In the genomic region with DNA sequence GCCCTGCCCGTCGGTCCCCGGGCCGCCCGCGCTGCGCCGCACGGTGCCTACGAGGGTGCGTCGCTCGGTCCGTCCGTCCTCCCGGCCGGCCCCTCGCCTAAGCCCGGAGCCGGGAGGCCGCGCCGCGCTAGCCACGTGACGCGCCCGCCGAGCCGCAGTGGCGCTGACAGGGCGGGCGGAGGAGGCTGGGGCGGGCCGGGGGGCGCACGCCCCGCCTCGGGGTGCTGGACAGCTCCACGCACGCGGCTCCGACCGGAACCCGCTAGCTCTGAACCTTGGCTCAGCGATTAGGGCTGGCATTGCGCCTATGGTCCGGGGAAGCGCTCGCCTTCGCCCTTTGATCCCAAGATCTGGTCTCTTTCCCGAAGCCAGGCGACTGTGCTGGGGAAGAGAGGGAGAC, we compare ENCODE assay signal across 7 mouse cellular contexts. TPM values are rescaled to one million over a fixed set of nuclear protein-coding genes. Genes with fewer than 3 reads are reported as not detected.
DNase-seq lines count a peak whose midpoint lies in the region; ATAC-seq and TF ChIP-seq lines count a peak whose summit lies in the region.

A gene (minus strand): TSS at position 274 of the 400 bp plus-strand sequence.

- TF ChIP-seq CTCF in kidney, postnatal 0 days (IDR thresholded peaks at IDR 0.05; ENCODE audit: low read depth) = no peak

- H3K4me3 ChIP-seq in embryonic facial prominence, embryonic 15.5 days (replicated peaks) = peak within 1 kb of the TSS; percentile 72
- H3K4me3 ChIP-seq in heart, embryonic 12.5 days = peak within 1 kb of the TSS; percentile 77
- H3K4me3 ChIP-seq in kidney, postnatal 0 days (replicated peaks; ENCODE audit: low read depth, low read length) = peak within 1 kb of the TSS; percentile 60
- H3K4me3 ChIP-seq in liver, embryonic 11.5 days (ENCODE audit: low read depth, low read length) = peak within 1 kb of the TSS; percentile 68
- H3K4me3 ChIP-seq in neural tube, embryonic 12.5 days = peak within 1 kb of the TSS; percentile 87

- H3K9me3 ChIP-seq in embryonic facial prominence, embryonic 15.5 days (replicated peaks) = no peaks in the 10 kb centered on the region
- no peaks in the 10 kb centered on the region for H3K9me3 ChIP-seq in heart, embryonic 12.5 days (replicated peaks)
- H3K9me3 ChIP-seq in kidney, postnatal 0 days (replicated peaks; ENCODE audit: low read length) = no peaks in the 10 kb centered on the region
- H3K9me3 ChIP-seq in liver, embryonic 11.5 days (ENCODE audit: control insufficient read depth, low read length) = no peaks in the 10 kb centered on the region
- no peaks in the 10 kb centered on the region for H3K9me3 ChIP-seq in neural tube, embryonic 12.5 days

- 0% methylated on average over 53 of the region's 53 CpGs for WGBS in embryonic facial prominence, embryonic 15.5 days
- under 1% methylated on average over 52 of the region's 53 CpGs for WGBS in heart, embryonic 12.5 days
- 1% methylated on average over 49 of the region's 53 CpGs for WGBS in kidney, postnatal 0 days
- WGBS in liver, embryonic 11.5 days = under 1% methylated on average over 40 of the region's 53 CpGs
- under 1% methylated on average over 53 of the region's 53 CpGs for WGBS in neural tube, embryonic 12.5 days

- DNase-seq in c-Kit-positive CD71-positive TER-119-negative erythroid progenitor cells, embryonic 14.5 days (ENCODE audit: low read depth) = peak; percentile 4
- peak; percentile 79 for DNase-seq in kidney, postnatal 0 days (ENCODE audit: low spot score)
- DNase-seq in liver, embryonic 11.5 days (ENCODE audit: low spot score) = peak; percentile 67
- DNase-seq in urinary bladder, postnatal 25 days (ENCODE audit: low spot score) = peak; percentile 57

- H3K4me2 ChIP-seq in embryonic facial prominence, embryonic 15.5 days (replicated peaks) = peak within 1 kb of the TSS; percentile 83
- H3K4me2 ChIP-seq in heart, embryonic 12.5 days = peak within 1 kb of the TSS; percentile 90
- H3K4me2 ChIP-seq in kidney, postnatal 0 days (ENCODE audit: low read length) = peak within 1 kb of the TSS; percentile 94
- peak within 1 kb of the TSS; percentile 66 for H3K4me2 ChIP-seq in liver, embryonic 11.5 days
- H3K4me2 ChIP-seq in neural tube, embryonic 12.5 days (replicated peaks) = peak within 1 kb of the TSS; percentile 77

- no peak within 1 kb of the TSS for H3K27ac ChIP-seq in embryonic facial prominence, embryonic 15.5 days (replicated peaks)
- no peak within 1 kb of the TSS for H3K27ac ChIP-seq in heart, embryonic 12.5 days (ENCODE audit: poor library complexity, severe bottlenecking)
- H3K27ac ChIP-seq in kidney, postnatal 0 days = no peak within 1 kb of the TSS; the same call in 1 of the 2 replicates
- H3K27ac ChIP-seq in liver, embryonic 11.5 days (ENCODE audit: low read depth, low read length) = no peak within 1 kb of the TSS; the same call in 1 of the 2 replicates
- H3K27ac ChIP-seq in neural tube, embryonic 12.5 days = peak within 1 kb of the TSS; percentile 79

- H3K9ac ChIP-seq in embryonic facial prominence, embryonic 15.5 days = peak within 1 kb of the TSS; percentile 66
- peak within 1 kb of the TSS; percentile 71 for H3K9ac ChIP-seq in heart, embryonic 12.5 days
- peak within 1 kb of the TSS; percentile 69 for H3K9ac ChIP-seq in kidney, postnatal 0 days (ENCODE audit: low read depth, low read length)
- H3K9ac ChIP-seq in liver, embryonic 11.5 days (ENCODE audit: low read depth, low read length) = peak within 1 kb of the TSS; percentile 57
- peak within 1 kb of the TSS; percentile 95 for H3K9ac ChIP-seq in neural tube, embryonic 12.5 days

- 0 out of 2 replicates have a peak, but pooled peaks cover 9% of the 10 kb centered on the region for H3K36me3 ChIP-seq in embryonic facial prominence, embryonic 15.5 days
- H3K36me3 ChIP-seq in heart, embryonic 12.5 days = no peaks in the 10 kb centered on the region
- H3K36me3 ChIP-seq in kidney, postnatal 0 days (ENCODE audit: insufficient read depth, low read length) = no peaks in the 10 kb centered on the region
- H3K36me3 ChIP-seq in liver, embryonic 11.5 days (ENCODE audit: control insufficient read depth, insufficient read depth, low read length) = no peaks in the 10 kb centered on the region
- peaks cover 25% of the 10 kb centered on the region for H3K36me3 ChIP-seq in neural tube, embryonic 12.5 days

- peaks cover 18% of the 10 kb centered on the region for H3K4me1 ChIP-seq in embryonic facial prominence, embryonic 15.5 days
- peaks cover 10% of the 10 kb centered on the region for H3K4me1 ChIP-seq in heart, embryonic 12.5 days (replicated peaks)
- H3K4me1 ChIP-seq in kidney, postnatal 0 days (replicated peaks; ENCODE audit: insufficient read depth, low read length) = 0 out of 2 replicates have a peak, but pooled peaks cover 6% of the 10 kb centered on the region
- peaks cover 3% of the 10 kb centered on the region; the same call in 1 of the 2 replicates for H3K4me1 ChIP-seq in liver, embryonic 11.5 days (replicated peaks; ENCODE audit: control insufficient read depth, insufficient read depth, low read length)
- peaks cover 19% of the 10 kb centered on the region for H3K4me1 ChIP-seq in neural tube, embryonic 12.5 days

- ATAC-seq in embryonic facial prominence, embryonic 15.5 days (ENCODE audit: insufficient number of reproducible peaks, low FRiP score, low TSS enrichment, low read depth) = peak; percentile 90
- peak; percentile 88 for ATAC-seq in heart, embryonic 12.5 days (ENCODE audit: insufficient number of reproducible peaks, low FRiP score)
- peak; percentile 84 for ATAC-seq in kidney, postnatal 0 days (replicated peaks; ENCODE audit: low FRiP score, low read depth)
- peak; percentile 73 for ATAC-seq in liver, embryonic 11.5 days (replicated peaks; ENCODE audit: low FRiP score)
- peak; percentile 90 for ATAC-seq in neural tube, embryonic 12.5 days (ENCODE audit: low FRiP score, low read depth)

- H3K27me3 ChIP-seq in embryonic facial prominence, embryonic 15.5 days = no peaks in the 10 kb centered on the region
- H3K27me3 ChIP-seq in heart, embryonic 12.5 days (replicated peaks) = peaks cover 41% of the 10 kb centered on the region
- H3K27me3 ChIP-seq in kidney, postnatal 0 days (ENCODE audit: insufficient read depth, low read length) = no peaks in the 10 kb centered on the region
- peaks cover 35% of the 10 kb centered on the region for H3K27me3 ChIP-seq in liver, embryonic 11.5 days (replicated peaks; ENCODE audit: control insufficient read depth, insufficient read depth, low read length)
- H3K27me3 ChIP-seq in neural tube, embryonic 12.5 days (replicated peaks) = no peaks in the 10 kb centered on the region

RNA-seq across cellular contexts. Expression of the gene that starts here (rescaled TPM):
- 11.2 and 11.8 TPM in 2 replicates for polyA plus RNA-seq in embryonic facial prominence, embryonic 15.5 days (2015; fragmentation: Nextera tagmentation; extraction: Ambion mirVana)
- polyA plus RNA-seq in heart, embryonic 12.5 days (2016; fragmentation: Nextera tagmentation; extraction: Ambion mirVana) = 1.6 and 1.7 TPM in 2 replicates
- polyA plus RNA-seq in kidney, postnatal 0 days (2015; fragmentation: Nextera tagmentation; extraction: Ambion mirVana) = 3.7 and 4.1 TPM in 2 replicates
- polyA plus RNA-seq in liver, embryonic 11.5 days (2014; fragmentation: Nextera tagmentation; extraction: Ambion mirVana) = 2.6 and 3.9 TPM in 2 replicates
- polyA plus RNA-seq in neural tube, embryonic 12.5 days (2016; fragmentation: Nextera tagmentation; extraction: Ambion mirVana) = 23.2 and 24.6 TPM in 2 replicates

Comparison
In these comparisons a context has a peak if more than half of its experiments do, and no peak if none do; other contexts are left out.
1. DNase-seq: peak in every context shown above with its lines; median percentile 79 in kidney, postnatal 0 days; 67 in liver, embryonic 11.5 days; 57 in urinary bladder, postnatal 25 days; 4 in c-Kit-positive CD71-positive TER-119-negative erythroid progenitor cells, embryonic 14.5 days.